Mouse (Mus musculus): ENCODE measurements around the gene Ptprt. TPM values are rescaled to one million over a fixed set of nuclear protein-coding genes. Genes with fewer than 3 reads are reported as not detected.

Ptprt gene
- polyA plus RNA-seq, 1 experiment from 2014 or later: 0.79 TPM

GRCm38 (mm10) chr2:161884446-161884845 lies 776.5 kb downstream of the Ptprt start:
- no peak overlapping the region for H3K4me3 ChIP-seq (ENCODE audit: low read depth, low read length)
- H3K4me2 ChIP-seq (ENCODE audit: low read depth, low read length): no peak overlapping the region
- no peak for ATAC-seq
- WGBS (ENCODE audit: insufficient replicate concordance): 81% methylated on average over 4 of the region's 4 CpGs
- no peaks in the 10 kb centered on the region for H3K4me1 ChIP-seq (ENCODE audit: insufficient read depth)
- no peaks in the 10 kb centered on the region for H3K27me3 ChIP-seq (ENCODE audit: insufficient read depth, low read length)
- no peak for TF ChIP-seq CTCF (IDR thresholded peaks at IDR 0.05; ENCODE audit: low read depth)
- TF ChIP-seq EP300 (IDR thresholded peaks at IDR 0.05; ENCODE audit: low read depth): no peak
- H3K36me3 ChIP-seq (replicated peaks; ENCODE audit: insufficient read depth, low read length): no peaks in the 10 kb centered on the region
- H3K27ac ChIP-seq (ENCODE audit: low read depth): no peak overlapping the region
- no peak for DNase-seq
- no peak overlapping the region for H3K9ac ChIP-seq (replicated peaks)
- H3K9me3 ChIP-seq (ENCODE audit: low read length): no peaks in the 10 kb centered on the region

GRCm38 (mm10) chr2:161882580-161882979 lies 778.4 kb downstream of the Ptprt start:
- H3K27me3 ChIP-seq (ENCODE audit: insufficient read depth, low read length): no peaks in the 10 kb centered on the region
- H3K9ac ChIP-seq (replicated peaks): no peak overlapping the region
- WGBS (ENCODE audit: insufficient replicate concordance): 53% methylated on average over 4 of the region's 4 CpGs
- no peak overlapping the region for H3K27ac ChIP-seq (ENCODE audit: low read depth)
- H3K36me3 ChIP-seq (replicated peaks; ENCODE audit: insufficient read depth, low read length): no peaks in the 10 kb centered on the region
- no peak overlapping the region for H3K4me2 ChIP-seq (ENCODE audit: low read depth, low read length)
- H3K4me3 ChIP-seq (ENCODE audit: low read depth, low read length): no peak overlapping the region
- no peaks in the 10 kb centered on the region for H3K9me3 ChIP-seq (ENCODE audit: low read length)
- H3K4me1 ChIP-seq (ENCODE audit: insufficient read depth): no peaks in the 10 kb centered on the region
- no peak for DNase-seq
- TF ChIP-seq EP300 (IDR thresholded peaks at IDR 0.05; ENCODE audit: low read depth) (no peak), CTCF (IDR thresholded peaks at IDR 0.05; ENCODE audit: low read depth) (no peak)
- no peak for ATAC-seq

- Histone ChIP-seq H3K9ac (replicated peaks) (no peak overlapping the region), H3K27ac (ENCODE audit: low read depth) (no peak overlapping the region), H3K4me3 (ENCODE audit: low read depth, low read length) (no peak overlapping the region), H3K36me3 (replicated peaks; ENCODE audit: insufficient read depth, low read length) (no peaks in the 10 kb centered on the region), H3K27me3 (ENCODE audit: insufficient read depth, low read length) (no peaks in the 10 kb centered on the region), H3K9me3 (ENCODE audit: low read length) (no peaks in the 10 kb centered on the region), H3K4me2 (ENCODE audit: low read depth, low read length) (no peak overlapping the region), H3K4me1 (ENCODE audit: insufficient read depth) (no peaks in the 10 kb centered on the region)
- TF ChIP-seq EP300 (IDR thresholded peaks at IDR 0.05; ENCODE audit: low read depth): no peak
- TF ChIP-seq CTCF (IDR thresholded peaks at IDR 0.05; ENCODE audit: low read depth): no peak
- ATAC-seq (no peak), DNase-seq (no peak)
- WGBS (ENCODE audit: insufficient replicate concordance): 71% methylated on average over 3 of the region's 3 CpGs
Observed at GRCm38 (mm10) chr2:161880941-161881340, 780.0 kb downstream of the Ptprt start.

GRCm38 (mm10) chr2:161865231-161865630 lies 795.7 kb downstream of the Ptprt start:
- H3K4me2 ChIP-seq (ENCODE audit: low read depth, low read length): no peak overlapping the region
- WGBS (ENCODE audit: insufficient replicate concordance): 45% methylated on average over 4 of the region's 4 CpGs
- DNase-seq (no peak), ATAC-seq (no peak)
- H3K27ac ChIP-seq (ENCODE audit: low read depth): no peak overlapping the region
- no peaks in the 10 kb centered on the region for H3K4me1 ChIP-seq (ENCODE audit: insufficient read depth)
- no peaks in the 10 kb centered on the region for H3K36me3 ChIP-seq (replicated peaks; ENCODE audit: insufficient read depth, low read length)
- no peak overlapping the region for H3K9ac ChIP-seq (replicated peaks)
- no peak for TF ChIP-seq CTCF (IDR thresholded peaks at IDR 0.05; ENCODE audit: low read depth)
- no peaks in the 10 kb centered on the region for H3K27me3 ChIP-seq (ENCODE audit: insufficient read depth, low read length)
- no peak overlapping the region for H3K4me3 ChIP-seq (ENCODE audit: low read depth, low read length)
- H3K9me3 ChIP-seq (ENCODE audit: low read length): no peaks in the 10 kb centered on the region

GRCm38 (mm10) chr2:161858813-161859212 lies 802.1 kb downstream of the Ptprt start:
- Histone ChIP-seq H3K4me2 (ENCODE audit: low read depth, low read length) (no peak overlapping the region), H3K27me3 (ENCODE audit: insufficient read depth, low read length) (no peaks in the 10 kb centered on the region), H3K36me3 (replicated peaks; ENCODE audit: insufficient read depth, low read length) (no peaks in the 10 kb centered on the region), H3K4me1 (ENCODE audit: insufficient read depth) (no peaks in the 10 kb centered on the region), H3K9ac (replicated peaks) (no peak overlapping the region), H3K9me3 (ENCODE audit: low read length) (no peaks in the 10 kb centered on the region), H3K27ac (ENCODE audit: low read depth) (no peak overlapping the region), H3K4me3 (ENCODE audit: low read depth, low read length) (no peak overlapping the region)
- no peak for DNase-seq
- 82% methylated on average over 1 of the region's 1 CpGs for WGBS (ENCODE audit: insufficient replicate concordance)
- TF ChIP-seq EP300 (IDR thresholded peaks at IDR 0.05; ENCODE audit: low read depth): no peak
- ATAC-seq: no peak

- Histone ChIP-seq H3K27me3 (ENCODE audit: insufficient read depth, low read length) (no peaks in the 10 kb centered on the region), H3K27ac (ENCODE audit: low read depth) (no peak overlapping the region), H3K9me3 (ENCODE audit: low read length) (no peaks in the 10 kb centered on the region), H3K4me3 (ENCODE audit: low read depth, low read length) (no peak overlapping the region), H3K9ac (replicated peaks) (no peak overlapping the region), H3K4me2 (ENCODE audit: low read depth, low read length) (no peak overlapping the region), H3K36me3 (replicated peaks; ENCODE audit: insufficient read depth, low read length) (no peaks in the 10 kb centered on the region), H3K4me1 (ENCODE audit: insufficient read depth) (no peaks in the 10 kb centered on the region)
- 72% methylated on average over 1 of the region's 1 CpGs for WGBS (ENCODE audit: insufficient replicate concordance)
- TF ChIP-seq EP300 (IDR thresholded peaks at IDR 0.05; ENCODE audit: low read depth): no peak
- no peak for TF ChIP-seq CTCF (IDR thresholded peaks at IDR 0.05; ENCODE audit: low read depth)
- ATAC-seq (no peak), DNase-seq (no peak)
Observed at GRCm38 (mm10) chr2:161858361-161858760, 802.6 kb downstream of the Ptprt start.

- DNase-seq: no peak
- H3K27ac ChIP-seq (ENCODE audit: low read depth): no peak overlapping the region
- TF ChIP-seq CTCF (IDR thresholded peaks at IDR 0.05; ENCODE audit: low read depth) (no peak), EP300 (IDR thresholded peaks at IDR 0.05; ENCODE audit: low read depth) (no peak)
- H3K4me2 ChIP-seq (ENCODE audit: low read depth, low read length): no peak overlapping the region
- no peaks in the 10 kb centered on the region for H3K36me3 ChIP-seq (replicated peaks; ENCODE audit: insufficient read depth, low read length)
- no peaks in the 10 kb centered on the region for H3K27me3 ChIP-seq (ENCODE audit: insufficient read depth, low read length)
- no peaks in the 10 kb centered on the region for H3K4me1 ChIP-seq (ENCODE audit: insufficient read depth)
- 74% methylated on average over 4 of the region's 4 CpGs for WGBS (ENCODE audit: insufficient replicate concordance)
- no peak for ATAC-seq
- no peaks in the 10 kb centered on the region for H3K9me3 ChIP-seq (ENCODE audit: low read length)
- no peak overlapping the region for H3K4me3 ChIP-seq (ENCODE audit: low read depth, low read length)
- H3K9ac ChIP-seq (replicated peaks): no peak overlapping the region
Observed at GRCm38 (mm10) chr2:161835001-161835400, 825.9 kb downstream of the Ptprt start.
